Mouse (Mus musculus): Measurements from ENCODE around the gene Cacna2d1. TPM values are rescaled to one million over a fixed set of nuclear protein-coding genes. Genes with fewer than 3 reads are reported as not detected.

The Cacna2d1 gene
- polyA plus RNA-seq, 1 experiment from 2014 or later: 20.8 TPM

DNA sequence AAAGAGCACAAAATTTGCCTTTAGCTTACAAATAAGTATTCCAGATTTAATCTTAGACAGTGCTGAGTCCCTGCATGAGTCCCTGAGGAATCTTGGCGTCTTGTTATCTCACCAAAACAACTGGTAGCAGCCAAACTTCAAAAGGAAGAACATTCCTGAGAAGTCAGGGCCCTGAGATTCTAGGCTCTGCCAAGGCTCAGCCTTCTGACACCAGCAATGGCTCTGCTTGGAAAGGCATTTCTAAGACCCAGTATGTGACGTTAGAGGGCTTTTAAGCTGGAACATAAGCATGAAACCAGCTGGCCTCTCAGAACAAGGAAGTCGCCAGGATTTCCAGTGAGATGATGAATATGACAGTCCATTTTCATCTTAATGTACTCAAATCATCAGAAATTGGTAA lies 253.4 kb downstream of the Cacna2d1 start:
- no peak overlapping the region for H3K9ac ChIP-seq (ENCODE audit: low read length)
- H3K36me3 ChIP-seq (ENCODE audit: control insufficient read depth, insufficient read depth, low read length): no peaks in the 10 kb centered on the region
- H3K9me3 ChIP-seq (ENCODE audit: control insufficient read depth, low read length): no peaks in the 10 kb centered on the region
- DNase-seq (ENCODE audit: low spot score, missing footprints): no peak
- H3K27me3 ChIP-seq (ENCODE audit: control insufficient read depth, insufficient read depth, low read length): no peaks in the 10 kb centered on the region
- no peak overlapping the region for H3K4me3 ChIP-seq (ENCODE audit: low read depth, low read length)
- 62% methylated on average over 3 of the region's 3 CpGs for WGBS
- no peak overlapping the region for H3K27ac ChIP-seq (ENCODE audit: low read depth, low read length)
- H3K4me1 ChIP-seq (ENCODE audit: control insufficient read depth, insufficient read depth, low read length): no peaks in the 10 kb centered on the region
- ATAC-seq (ENCODE audit: low FRiP score): no peak
- H3K4me2 ChIP-seq: no peak overlapping the region

DNA sequence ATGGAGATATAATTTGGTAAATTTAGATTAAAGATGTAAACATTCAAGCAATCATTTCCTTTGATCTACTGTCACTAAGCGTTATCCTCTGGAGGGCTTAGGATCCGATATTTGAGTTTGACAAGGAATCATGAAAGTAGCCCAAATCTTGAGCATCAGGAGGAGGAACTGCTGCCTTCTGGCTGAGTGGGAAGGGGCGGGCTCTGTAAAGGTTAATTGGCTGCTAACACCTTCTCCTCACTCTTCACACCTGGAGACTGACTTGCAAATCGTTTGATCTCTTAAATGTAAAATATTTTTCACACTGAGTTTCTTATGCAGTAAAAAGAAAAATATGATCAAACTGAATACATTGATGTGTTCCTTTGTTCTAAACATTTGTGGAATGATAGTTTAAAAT lies 255.4 kb downstream of the Cacna2d1 start:
- no peak overlapping the region for H3K4me2 ChIP-seq
- H3K4me1 ChIP-seq (ENCODE audit: control insufficient read depth, insufficient read depth, low read length): no peaks in the 10 kb centered on the region
- H3K27ac ChIP-seq (ENCODE audit: low read depth, low read length): no peak overlapping the region
- ATAC-seq (ENCODE audit: low FRiP score): no peak; the same call in 1 of the 2 replicates
- no peak overlapping the region for H3K4me3 ChIP-seq (ENCODE audit: low read depth, low read length)
- DNase-seq (ENCODE audit: low spot score, missing footprints): peak; percentile 64
- H3K9ac ChIP-seq (ENCODE audit: low read length): no peak overlapping the region
- whole genome bisulfite sequencing: 77% methylated on average over 4 of the region's 4 CpGs
- H3K36me3 ChIP-seq (ENCODE audit: control insufficient read depth, insufficient read depth, low read length): no peaks in the 10 kb centered on the region
- no peaks in the 10 kb centered on the region for H3K27me3 ChIP-seq (ENCODE audit: control insufficient read depth, insufficient read depth, low read length)
- no peaks in the 10 kb centered on the region for H3K9me3 ChIP-seq (ENCODE audit: control insufficient read depth, low read length)

DNA sequence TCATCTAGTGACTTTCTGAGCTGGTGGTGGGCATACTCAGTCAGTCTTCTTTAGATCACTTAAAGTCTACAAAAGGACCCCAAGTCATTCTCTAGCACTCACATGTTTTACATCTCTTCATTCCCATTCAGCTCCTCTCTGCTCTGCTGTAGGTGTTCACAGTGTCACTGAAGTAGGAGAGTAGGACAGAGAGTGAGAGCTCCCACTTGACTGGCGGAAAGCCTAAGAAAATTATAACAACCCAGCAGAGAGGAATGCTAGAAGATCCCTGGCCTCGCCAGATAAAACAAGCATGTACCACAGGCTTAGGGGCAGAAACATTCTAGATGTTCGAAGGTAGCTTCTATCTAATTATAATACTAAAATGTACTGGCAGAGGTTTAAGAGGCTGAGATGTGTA lies 256.7 kb downstream of the Cacna2d1 start:
- Histone ChIP-seq H3K36me3 (ENCODE audit: control insufficient read depth, insufficient read depth, low read length) (no peaks in the 10 kb centered on the region), H3K9me3 (ENCODE audit: control insufficient read depth, low read length) (no peaks in the 10 kb centered on the region), H3K4me2 (no peak overlapping the region), H3K9ac (ENCODE audit: low read length) (no peak overlapping the region), H3K4me3 (ENCODE audit: low read depth, low read length) (no peak overlapping the region), H3K27me3 (ENCODE audit: control insufficient read depth, insufficient read depth, low read length) (no peaks in the 10 kb centered on the region), H3K4me1 (ENCODE audit: control insufficient read depth, insufficient read depth, low read length) (no peaks in the 10 kb centered on the region), H3K27ac (ENCODE audit: low read depth, low read length) (no peak overlapping the region)
- 87% methylated on average over 3 of the region's 3 CpGs for WGBS
- ATAC-seq (ENCODE audit: low FRiP score) (no peak), DNase-seq (ENCODE audit: low spot score, missing footprints) (peak; percentile 39)

DNA sequence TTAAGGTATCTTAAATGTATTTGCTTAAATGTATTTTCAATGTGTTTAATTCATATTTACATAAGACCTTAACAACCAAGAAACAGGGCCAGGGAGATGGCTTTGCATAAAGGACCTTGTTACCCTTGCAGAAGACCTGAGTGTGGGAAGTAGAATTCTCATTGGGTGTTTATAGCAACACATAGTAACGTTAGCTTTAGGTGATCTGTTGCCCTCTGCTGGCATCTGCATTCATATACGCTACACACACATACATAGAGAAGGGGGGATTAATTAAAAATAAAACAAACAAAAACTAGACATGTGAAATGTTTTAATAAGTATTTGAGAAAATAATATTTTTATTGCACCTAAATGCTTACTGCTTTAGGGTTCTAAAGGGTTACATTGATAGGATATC lies 265.3 kb downstream of the Cacna2d1 start:
- no peak overlapping the region for H3K9ac ChIP-seq (ENCODE audit: low read length)
- H3K36me3 ChIP-seq (ENCODE audit: control insufficient read depth, insufficient read depth, low read length): no peaks in the 10 kb centered on the region
- H3K4me3 ChIP-seq (ENCODE audit: low read depth, low read length): no peak overlapping the region
- no peak overlapping the region for H3K4me2 ChIP-seq
- H3K4me1 ChIP-seq (ENCODE audit: control insufficient read depth, insufficient read depth, low read length): no peaks in the 10 kb centered on the region
- 44% methylated on average over 2 of the region's 2 CpGs for WGBS
- no peak for DNase-seq (ENCODE audit: low spot score, missing footprints)
- no peaks in the 10 kb centered on the region for H3K27me3 ChIP-seq (ENCODE audit: control insufficient read depth, insufficient read depth, low read length)
- H3K27ac ChIP-seq (ENCODE audit: low read depth, low read length): no peak overlapping the region
- ATAC-seq (ENCODE audit: low FRiP score): peak; percentile 82
- no peaks in the 10 kb centered on the region for H3K9me3 ChIP-seq (ENCODE audit: control insufficient read depth, low read length)

DNA sequence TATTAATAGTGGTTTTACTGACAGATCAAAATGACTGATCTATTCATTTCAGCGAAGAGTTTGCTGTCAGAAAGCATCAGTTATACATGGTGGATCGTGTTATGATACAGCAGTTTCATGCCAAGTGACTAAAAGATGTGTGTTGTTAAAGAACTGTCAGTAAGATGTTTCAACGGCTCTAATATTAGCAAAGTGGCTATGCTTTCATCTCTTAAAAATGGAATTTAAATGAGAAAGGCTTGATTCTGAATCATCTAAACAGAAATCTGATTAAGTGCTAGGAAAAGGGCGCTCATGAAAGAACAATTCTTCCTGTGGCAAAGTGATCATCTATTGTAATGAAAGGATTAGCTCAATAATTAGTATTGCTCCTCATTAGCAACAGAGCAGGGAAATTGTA lies 287.5 kb downstream of the Cacna2d1 start:
- WGBS: 84% methylated on average over 4 of the region's 4 CpGs
- H3K4me2 ChIP-seq: no peak overlapping the region
- H3K9me3 ChIP-seq (ENCODE audit: control insufficient read depth, low read length): no peaks in the 10 kb centered on the region
- no peak overlapping the region for H3K4me3 ChIP-seq (ENCODE audit: low read depth, low read length)
- no peak overlapping the region for H3K9ac ChIP-seq (ENCODE audit: low read length)
- H3K27ac ChIP-seq (ENCODE audit: low read depth, low read length): no peak overlapping the region
- DNase-seq (ENCODE audit: low spot score, missing footprints): no peak
- ATAC-seq (ENCODE audit: low FRiP score): no peak
- no peaks in the 10 kb centered on the region for H3K4me1 ChIP-seq (ENCODE audit: control insufficient read depth, insufficient read depth, low read length)
- H3K36me3 ChIP-seq (ENCODE audit: control insufficient read depth, insufficient read depth, low read length): no peaks in the 10 kb centered on the region
- no peaks in the 10 kb centered on the region for H3K27me3 ChIP-seq (ENCODE audit: control insufficient read depth, insufficient read depth, low read length)

DNA sequence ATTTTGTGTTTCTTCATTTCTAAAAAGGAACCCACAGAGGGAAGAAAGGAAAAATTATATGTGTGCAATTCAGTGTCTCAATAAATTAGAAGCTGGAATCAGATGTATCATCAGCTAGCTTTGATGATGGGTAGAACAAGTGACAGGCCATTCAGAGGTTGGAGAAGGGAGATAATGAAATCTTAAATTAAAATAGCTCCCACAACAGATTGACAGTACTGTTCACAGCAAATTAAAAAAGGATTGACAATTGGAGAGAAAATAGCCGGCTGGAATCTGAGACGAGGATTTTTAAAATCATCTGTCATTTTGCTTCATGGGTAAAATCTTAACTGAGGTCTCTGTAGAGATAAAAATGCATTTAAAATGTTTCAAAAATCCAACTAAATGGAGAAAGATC lies 290.9 kb downstream of the Cacna2d1 start:
- no peak overlapping the region for H3K4me2 ChIP-seq
- 67% methylated on average over 2 of the region's 2 CpGs for WGBS
- H3K4me1 ChIP-seq (ENCODE audit: control insufficient read depth, insufficient read depth, low read length): no peaks in the 10 kb centered on the region
- no peaks in the 10 kb centered on the region for H3K9me3 ChIP-seq (ENCODE audit: control insufficient read depth, low read length)
- ATAC-seq (ENCODE audit: low FRiP score): no peak
- no peaks in the 10 kb centered on the region for H3K27me3 ChIP-seq (ENCODE audit: control insufficient read depth, insufficient read depth, low read length)
- H3K9ac ChIP-seq (ENCODE audit: low read length): no peak overlapping the region
- H3K27ac ChIP-seq (ENCODE audit: low read depth, low read length): no peak overlapping the region
- no peak overlapping the region for H3K4me3 ChIP-seq (ENCODE audit: low read depth, low read length)
- H3K36me3 ChIP-seq (ENCODE audit: control insufficient read depth, insufficient read depth, low read length): no peaks in the 10 kb centered on the region
- no peak for DNase-seq (ENCODE audit: low spot score, missing footprints)

DNA sequence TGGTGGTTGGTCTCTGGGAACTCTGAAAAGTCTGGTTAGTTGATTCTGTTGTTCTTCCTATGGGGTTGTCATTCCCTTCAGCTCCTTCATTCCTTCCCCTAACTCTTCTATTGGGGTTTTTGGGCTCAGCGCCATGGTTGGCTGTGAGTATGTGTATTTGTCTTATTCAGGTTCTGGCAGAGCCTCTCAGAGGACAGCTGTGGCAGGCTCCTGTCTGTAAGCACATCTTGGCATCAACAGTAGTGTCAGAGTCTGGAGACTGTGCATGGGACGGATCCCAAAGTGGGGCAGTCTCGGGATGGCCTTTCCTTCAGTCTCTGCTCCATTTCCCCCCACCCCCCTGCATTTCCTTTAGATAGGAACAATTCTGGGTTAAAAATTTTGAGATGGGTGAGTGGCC lies 294.9 kb downstream of the Cacna2d1 start:
- DNase-seq (ENCODE audit: low spot score, missing footprints): no peak
- H3K9ac ChIP-seq (ENCODE audit: low read length): no peak overlapping the region

DNA sequence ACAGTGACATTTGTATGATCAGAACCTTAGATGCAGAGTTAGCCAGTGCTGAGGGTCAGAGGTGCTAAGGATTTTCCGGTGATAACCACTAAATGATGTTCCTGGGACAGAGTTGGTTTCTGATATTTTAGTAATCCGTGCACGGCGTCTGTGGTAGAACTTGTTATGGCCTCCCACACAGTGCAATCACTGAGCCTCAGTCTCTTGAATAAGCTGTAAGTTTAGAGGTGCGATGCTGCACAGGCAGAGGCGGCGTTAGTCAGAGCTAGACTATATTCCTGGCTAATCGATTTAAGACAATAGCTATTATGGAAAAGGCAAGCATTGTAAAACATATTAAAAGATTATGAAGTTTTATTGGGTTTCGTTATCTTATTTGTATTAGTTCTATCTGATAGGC lies 297.0 kb downstream of the Cacna2d1 start:
- H3K4me2 ChIP-seq: no peak overlapping the region
- ATAC-seq (ENCODE audit: low FRiP score) (no peak), DNase-seq (ENCODE audit: low spot score, missing footprints) (no peak)
- H3K27me3 ChIP-seq (ENCODE audit: control insufficient read depth, insufficient read depth, low read length): no peaks in the 10 kb centered on the region
- no peak overlapping the region for H3K27ac ChIP-seq (ENCODE audit: low read depth, low read length)
- 90% methylated on average over 9 of the region's 9 CpGs for WGBS
- H3K4me3 ChIP-seq (ENCODE audit: low read depth, low read length): no peak overlapping the region
- no peaks in the 10 kb centered on the region for H3K9me3 ChIP-seq (ENCODE audit: control insufficient read depth, low read length)
- H3K36me3 ChIP-seq (ENCODE audit: control insufficient read depth, insufficient read depth, low read length): no peaks in the 10 kb centered on the region
- no peak overlapping the region for H3K9ac ChIP-seq (ENCODE audit: low read length)
- peaks cover 3% of the 10 kb centered on the region; the same call in 1 of the 2 replicates for H3K4me1 ChIP-seq (ENCODE audit: control insufficient read depth, insufficient read depth, low read length)

More for the DNA sequence above, 294.9 kb downstream of the Cacna2d1 start:
- Histone ChIP-seq H3K4me1 (ENCODE audit: control insufficient read depth, insufficient read depth, low read length) (no peaks in the 10 kb centered on the region), H3K36me3 (ENCODE audit: control insufficient read depth, insufficient read depth, low read length) (no peaks in the 10 kb centered on the region), H3K4me3 (ENCODE audit: low read depth, low read length) (no peak overlapping the region), H3K27me3 (ENCODE audit: control insufficient read depth, insufficient read depth, low read length) (no peaks in the 10 kb centered on the region), H3K9me3 (ENCODE audit: control insufficient read depth, low read length) (no peaks in the 10 kb centered on the region), H3K4me2 (no peak overlapping the region), H3K27ac (ENCODE audit: low read depth, low read length) (no peak overlapping the region)
- ATAC-seq (ENCODE audit: low FRiP score): no peak
- 93% methylated on average over 3 of the region's 3 CpGs for WGBS

DNA sequence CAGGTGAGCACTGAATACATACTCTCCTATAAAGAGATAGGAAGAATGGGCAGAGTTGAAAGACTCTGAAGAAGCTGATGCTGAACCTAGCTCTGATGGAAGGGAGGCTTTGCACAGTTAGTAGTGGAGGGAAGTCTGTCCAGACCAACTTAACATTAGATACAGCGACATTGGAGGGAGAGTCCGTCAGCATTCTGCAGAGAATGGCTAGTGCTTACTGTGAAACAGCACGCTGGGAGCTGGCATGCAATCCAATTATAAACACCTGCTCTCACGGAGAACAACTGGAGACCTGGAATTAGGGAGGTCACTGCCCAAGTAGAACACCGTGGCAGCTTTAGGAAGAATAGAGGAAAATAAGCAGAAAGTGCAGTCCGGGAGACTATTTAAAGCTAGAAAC lies 300.4 kb downstream of the Cacna2d1 start:
- Histone ChIP-seq H3K9ac (ENCODE audit: low read length) (no peak overlapping the region), H3K27me3 (ENCODE audit: control insufficient read depth, insufficient read depth, low read length) (no peaks in the 10 kb centered on the region), H3K9me3 (ENCODE audit: control insufficient read depth, low read length) (no peaks in the 10 kb centered on the region), H3K4me3 (ENCODE audit: low read depth, low read length) (no peak overlapping the region), H3K27ac (ENCODE audit: low read depth, low read length) (peak overlapping the region; percentile 33), H3K36me3 (ENCODE audit: control insufficient read depth, insufficient read depth, low read length) (no peaks in the 10 kb centered on the region), H3K4me1 (ENCODE audit: control insufficient read depth, insufficient read depth, low read length) (peaks cover 3% of the 10 kb centered on the region; the same call in 1 of the 2 replicates), H3K4me2 (no peak overlapping the region)
- DNase-seq (ENCODE audit: low spot score, missing footprints): no peak
- no peak for ATAC-seq (ENCODE audit: low FRiP score)
- WGBS: 43% methylated on average over 6 of the region's 6 CpGs

DNA sequence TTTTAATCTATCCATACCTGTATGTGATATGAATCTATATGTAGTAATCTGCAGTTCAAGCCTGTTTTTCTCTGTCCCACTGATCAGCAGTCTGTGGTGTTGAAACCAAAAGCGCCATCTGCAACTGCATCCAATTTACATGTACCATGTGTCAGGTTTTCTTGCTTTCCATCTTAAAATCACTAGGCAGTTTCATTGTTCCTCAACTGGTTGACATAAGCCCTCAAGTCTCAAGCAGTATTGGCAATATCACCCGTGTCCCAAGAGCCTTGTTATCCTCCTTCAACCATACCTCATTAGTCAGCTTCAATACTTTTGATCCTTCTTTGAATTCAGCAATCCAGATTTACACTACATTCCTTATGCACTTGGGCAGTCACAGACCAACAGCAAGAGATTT lies 301.4 kb downstream of the Cacna2d1 start:
- Histone ChIP-seq H3K4me2 (no peak overlapping the region), H3K27me3 (ENCODE audit: control insufficient read depth, insufficient read depth, low read length) (no peaks in the 10 kb centered on the region), H3K36me3 (ENCODE audit: control insufficient read depth, insufficient read depth, low read length) (no peaks in the 10 kb centered on the region), H3K9me3 (ENCODE audit: control insufficient read depth, low read length) (no peaks in the 10 kb centered on the region), H3K9ac (ENCODE audit: low read length) (no peak overlapping the region), H3K27ac (ENCODE audit: low read depth, low read length) (peak overlapping the region; percentile 33), H3K4me3 (ENCODE audit: low read depth, low read length) (no peak overlapping the region), H3K4me1 (ENCODE audit: control insufficient read depth, insufficient read depth, low read length) (peaks cover 3% of the 10 kb centered on the region; the same call in 1 of the 2 replicates)
- 58% methylated on average over 2 of the region's 2 CpGs for WGBS
- DNase-seq (ENCODE audit: low spot score, missing footprints): no peak
- ATAC-seq (ENCODE audit: low FRiP score): peak; percentile 38; the same call in 1 of the 2 replicates

Data from midbrain, embryonic 11.5 days (tissue).